Mouse (Mus musculus) liver, embryonic 13.5 days (tissue): ENCODE measurements at regions not wholly inside any gene's neighbourhood (a gene's known extent, or its start where the extent isn't known, plus 50 kb on each side); places are given as distances from the start of the nearest gene placed in this dataset.
A peak's percentile ranks its signal among the peaks of the same experiment; 100 is the strongest.

Source experiments
- ATAC-seq: fragments of 200-750 bp; cut with Nextera tagmentation; 2 replicates; pipeline ENCODE4 v1.8.0; 2017; ENCODE audit warnings: low read depth, mild to moderate bottlenecking, moderate number of reproducible peaks, moderate library complexity
- DNase-seq: peaks from one replicate; pipeline ENCODE4 v3.0.0; 2022
- H3K27ac ChIP-seq: fragments of 300-500 bp; sonication (generic); 2 replicates; pipeline ENCODE4 v1.5.1; 2015; ENCODE audit warnings: moderate library complexity, mild to moderate bottlenecking, inconsistent platforms
- H3K27me3 ChIP-seq: fragments of 300-500 bp; sonication (generic); 2 replicates; pipeline ENCODE4 v1.6.1; 2015; ENCODE audit warnings: mild to moderate bottlenecking, inconsistent platforms
- H3K36me3 ChIP-seq: fragments of 300-500 bp; sonication (generic); 2 replicates; pipeline ENCODE4 v1.6.1; 2015; ENCODE audit warnings: mild to moderate bottlenecking, inconsistent platforms
- H3K4me1 ChIP-seq: fragments of 300-500 bp; sonication (generic); replicated peaks from 2 replicates; pipeline ENCODE4 v1.6.1; 2015; ENCODE audit warnings: inconsistent platforms
- H3K4me2 ChIP-seq: fragments of 300-500 bp; sonication (generic); 2 replicates; pipeline ENCODE4 v1.6.1; 2015; ENCODE audit warnings: inconsistent platforms, mild to moderate bottlenecking, moderate library complexity
- H3K4me3 ChIP-seq: fragments of 300-500 bp; sonication (generic); replicated peaks from 2 replicates; pipeline ENCODE4 v1.5.1; 2015; ENCODE audit warnings: mild to moderate bottlenecking, inconsistent platforms
- H3K9ac ChIP-seq: fragments of 300-500 bp; sonication (generic); 2 replicates; pipeline ENCODE4 v1.6.1; 2015; ENCODE audit warnings: mild to moderate bottlenecking, inconsistent platforms
- H3K9me3 ChIP-seq: fragments of 300-500 bp; sonication (generic); replicated peaks from 2 replicates; pipeline ENCODE4 v1.6.1; 2016; ENCODE audit warnings: inconsistent platforms
- WGBS: fragments of 180-500 bp; shearing (Covaris S2); methylation state at CpG from one replicate; pipeline ENCODE4 v1.1.7; 2015; ENCODE audit not compliant: insufficient replicate concordance; 5-methylcytosine and 5-hydroxymethylcytosine counted together

DNA sequence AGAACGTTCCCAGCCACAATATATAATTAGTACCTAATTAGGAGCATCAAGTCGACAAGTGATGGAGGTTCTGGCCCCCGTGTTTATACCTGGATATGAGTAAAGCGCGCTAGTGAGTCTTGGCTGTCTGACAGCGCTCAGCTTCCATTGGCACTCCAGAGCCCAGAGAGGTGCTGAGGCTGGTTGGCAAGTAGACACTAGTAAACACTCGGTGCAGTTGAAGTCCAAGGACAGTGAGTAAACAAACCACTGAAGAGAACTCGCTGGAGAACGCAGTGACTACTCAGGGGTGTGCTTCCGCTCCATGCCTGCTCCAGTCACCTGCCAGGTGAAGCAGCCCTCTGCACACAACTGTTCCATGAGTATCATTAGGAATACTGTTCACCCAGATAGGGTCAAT lies 111.5 kb downstream of the Rpl36a-ps1 start:
- Histone ChIP-seq H3K4me3 (no peak overlapping the region), H3K9ac (no peak overlapping the region), H3K9me3 (no peaks in the 10 kb centered on the region), H3K27ac (no peak overlapping the region), H3K4me2 (no peak overlapping the region), H3K36me3 (no peaks in the 10 kb centered on the region), H3K4me1 (no peaks in the 10 kb centered on the region), H3K27me3 (no peaks in the 10 kb centered on the region)
- DNase-seq: no peak
- no peak for ATAC-seq
- WGBS: 84% methylated on average over 10 of the region's 10 CpGs

DNA sequence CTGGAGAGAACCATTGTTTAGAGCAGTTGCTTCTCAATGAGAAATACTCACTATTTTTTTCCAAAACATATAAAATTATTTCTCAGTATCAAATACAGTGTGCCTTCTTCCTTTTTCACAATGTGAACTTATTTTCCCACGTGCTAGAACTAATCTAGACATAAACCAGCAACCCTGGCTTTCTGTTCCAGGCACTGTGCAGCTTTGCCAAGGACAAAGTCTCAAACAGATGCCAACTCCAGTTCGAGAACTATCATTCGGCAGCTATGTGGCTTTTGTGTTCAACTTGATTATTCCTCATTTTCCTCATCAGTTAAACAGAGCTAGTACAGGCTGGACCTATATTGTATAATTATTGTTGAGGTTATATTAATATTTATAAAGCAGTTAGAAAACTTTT lies 116.2 kb downstream of the Rpl36a-ps1 start:
- H3K9ac ChIP-seq: no peak overlapping the region
- WGBS: 55% methylated on average over 3 of the region's 3 CpGs
- H3K9me3 ChIP-seq: no peaks in the 10 kb centered on the region
- no peaks in the 10 kb centered on the region for H3K36me3 ChIP-seq
- H3K27ac ChIP-seq: no peak overlapping the region
- DNase-seq (no peak), ATAC-seq (no peak)
- H3K27me3 ChIP-seq: no peaks in the 10 kb centered on the region
- H3K4me3 ChIP-seq: no peak overlapping the region
- no peaks in the 10 kb centered on the region for H3K4me1 ChIP-seq
- no peak overlapping the region for H3K4me2 ChIP-seq

DNA sequence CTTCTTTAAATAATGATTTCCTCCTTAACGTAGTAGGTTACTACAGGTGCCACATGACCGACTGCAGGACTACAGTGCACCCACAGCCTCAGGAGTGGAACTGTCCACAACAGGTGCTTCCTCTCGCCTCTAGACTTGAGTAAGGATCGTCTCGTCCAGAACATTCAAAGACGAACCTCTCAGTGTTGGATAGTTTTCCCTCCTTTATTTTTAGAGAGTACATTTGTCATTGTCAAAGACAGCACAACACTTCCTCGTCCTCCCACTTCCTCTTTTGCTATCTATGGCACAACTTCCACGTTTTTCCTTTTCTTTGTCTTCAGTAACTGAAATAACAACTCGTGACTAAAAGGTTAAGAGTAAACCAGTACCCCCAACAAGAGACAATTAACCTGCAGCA lies 120.7 kb downstream of the Rpl36a-ps1 start:
- Histone ChIP-seq H3K4me2 (no peak overlapping the region), H3K27me3 (no peaks in the 10 kb centered on the region), H3K36me3 (no peaks in the 10 kb centered on the region), H3K4me3 (no peak overlapping the region), H3K9ac (no peak overlapping the region), H3K4me1 (no peaks in the 10 kb centered on the region), H3K27ac (no peak overlapping the region), H3K9me3 (no peaks in the 10 kb centered on the region)
- DNase-seq (no peak), ATAC-seq (no peak)
- 11% methylated on average over 9 of the region's 9 CpGs for WGBS

DNA sequence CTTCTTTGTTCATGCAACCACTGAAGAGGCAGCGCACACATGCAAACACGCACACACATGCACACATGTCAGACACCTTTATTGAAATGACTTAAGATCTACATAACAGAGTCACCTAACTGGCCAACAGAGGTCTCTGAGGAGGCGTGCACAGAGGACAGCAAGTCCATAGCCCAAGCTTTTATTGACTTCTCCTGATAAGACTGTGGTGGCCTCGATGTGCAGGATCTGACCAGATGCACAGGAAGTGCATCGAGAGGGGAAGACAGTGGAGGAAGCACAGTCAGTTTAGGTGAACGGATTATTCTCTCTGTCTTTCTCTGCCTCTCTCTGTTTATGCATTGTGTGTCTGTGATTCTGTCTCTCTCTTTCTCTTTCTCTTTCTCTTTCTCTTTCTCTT lies 124.2 kb downstream of the Rpl36a-ps1 start:
- H3K4me2 ChIP-seq: peak overlapping the region; percentile 23
- 29% methylated on average over 6 of the region's 6 CpGs for WGBS

DNA sequence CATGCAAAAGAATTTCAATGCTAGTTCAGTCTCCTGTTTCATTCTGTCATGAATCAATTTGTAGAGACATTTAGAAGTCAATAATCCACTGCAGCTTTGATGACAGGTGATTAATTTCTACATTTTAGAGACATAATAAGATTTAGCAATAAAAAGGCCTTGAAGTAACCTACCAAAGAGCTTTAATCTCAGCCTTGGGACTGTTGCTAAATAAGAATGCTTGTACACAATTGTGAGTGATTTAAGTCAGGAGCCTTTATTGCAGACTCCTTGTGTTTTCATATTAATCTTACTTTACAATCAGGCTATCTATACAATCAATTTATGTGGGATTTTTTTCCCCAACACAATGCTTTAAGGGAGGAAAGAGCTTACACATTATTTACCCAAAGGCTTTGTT lies 127.2 kb downstream of the Rpl36a-ps1 start:
- no peaks in the 10 kb centered on the region for H3K36me3 ChIP-seq
- ATAC-seq: no peak

More for the DNA sequence above, 124.2 kb downstream of the Rpl36a-ps1 start:
- no peaks in the 10 kb centered on the region for H3K36me3 ChIP-seq
- no peaks in the 10 kb centered on the region for H3K9me3 ChIP-seq
- DNase-seq (no peak), ATAC-seq (0 out of 2 replicates have a peak, but pooled peaks have one; percentile 26)
- H3K27me3 ChIP-seq: no peaks in the 10 kb centered on the region
- no peaks in the 10 kb centered on the region for H3K4me1 ChIP-seq
- H3K27ac ChIP-seq: no peak overlapping the region
- no peak overlapping the region for H3K9ac ChIP-seq
- H3K4me3 ChIP-seq: no peak overlapping the region

DNA sequence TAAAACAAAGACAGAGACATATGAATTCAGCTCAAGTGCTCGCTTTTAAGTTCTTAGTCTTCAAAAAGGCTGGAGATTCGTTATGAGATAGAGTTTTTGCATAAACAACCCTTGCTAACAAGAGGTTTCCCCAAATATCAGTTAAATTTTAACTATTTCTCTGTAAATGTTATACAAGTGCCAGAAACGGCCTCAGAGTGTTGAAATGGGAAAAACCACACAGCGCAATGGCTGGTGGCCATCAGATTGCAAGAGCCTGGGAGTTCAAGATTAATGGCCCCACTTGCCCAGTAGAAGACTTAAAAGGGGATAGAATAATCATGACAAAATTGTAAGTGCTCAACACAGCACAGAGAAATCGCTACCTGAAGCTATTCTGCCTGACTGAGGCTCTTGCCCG lies 130.1 kb downstream of the Rpl36a-ps1 start:
- no peaks in the 10 kb centered on the region for H3K27me3 ChIP-seq
- no peak overlapping the region for H3K27ac ChIP-seq
- H3K36me3 ChIP-seq: no peaks in the 10 kb centered on the region
- ATAC-seq: no peak
- no peak for DNase-seq
- no peak overlapping the region for H3K4me3 ChIP-seq
- no peak overlapping the region for H3K9ac ChIP-seq
- H3K4me1 ChIP-seq: no peaks in the 10 kb centered on the region
- 65% methylated on average over 6 of the region's 6 CpGs for WGBS
- H3K4me2 ChIP-seq: no peak overlapping the region
- H3K9me3 ChIP-seq: no peaks in the 10 kb centered on the region

More for the DNA sequence above, 127.2 kb downstream of the Rpl36a-ps1 start:
- H3K27me3 ChIP-seq: no peaks in the 10 kb centered on the region
- H3K27ac ChIP-seq: no peak overlapping the region
- H3K9ac ChIP-seq: no peak overlapping the region
- no peaks in the 10 kb centered on the region for H3K4me1 ChIP-seq
- no peaks in the 10 kb centered on the region for H3K9me3 ChIP-seq
- H3K4me2 ChIP-seq: no peak overlapping the region
- no peak overlapping the region for H3K4me3 ChIP-seq
- no peak for DNase-seq

DNA sequence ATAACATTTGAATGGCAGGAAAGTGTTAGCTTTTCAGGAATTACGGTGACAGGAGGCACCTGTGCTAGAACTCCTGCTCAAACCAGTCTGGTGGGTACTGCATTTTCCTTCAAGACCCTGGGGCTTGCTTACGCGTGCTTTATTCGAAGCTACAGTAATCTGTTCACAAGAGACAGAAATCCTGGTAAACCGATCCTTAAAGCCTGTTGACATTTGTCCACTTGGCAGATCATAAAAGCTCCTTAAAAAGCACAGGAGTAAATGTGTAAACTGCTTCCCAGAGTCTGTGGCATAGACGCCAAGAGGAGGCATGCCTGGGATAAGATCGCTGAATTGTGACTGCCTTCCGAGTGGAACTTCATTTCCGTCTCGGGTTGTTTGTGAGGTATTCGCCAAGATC lies 130.5 kb downstream of the Rpl36a-ps1 start:
- ATAC-seq (no peak), DNase-seq (no peak)
- Histone ChIP-seq H3K27ac (no peak overlapping the region), H3K36me3 (no peaks in the 10 kb centered on the region), H3K27me3 (no peaks in the 10 kb centered on the region), H3K4me1 (no peaks in the 10 kb centered on the region), H3K4me3 (no peak overlapping the region), H3K9me3 (no peaks in the 10 kb centered on the region), H3K4me2 (no peak overlapping the region), H3K9ac (no peak overlapping the region)
- 85% methylated on average over 11 of the region's 11 CpGs for WGBS

DNA sequence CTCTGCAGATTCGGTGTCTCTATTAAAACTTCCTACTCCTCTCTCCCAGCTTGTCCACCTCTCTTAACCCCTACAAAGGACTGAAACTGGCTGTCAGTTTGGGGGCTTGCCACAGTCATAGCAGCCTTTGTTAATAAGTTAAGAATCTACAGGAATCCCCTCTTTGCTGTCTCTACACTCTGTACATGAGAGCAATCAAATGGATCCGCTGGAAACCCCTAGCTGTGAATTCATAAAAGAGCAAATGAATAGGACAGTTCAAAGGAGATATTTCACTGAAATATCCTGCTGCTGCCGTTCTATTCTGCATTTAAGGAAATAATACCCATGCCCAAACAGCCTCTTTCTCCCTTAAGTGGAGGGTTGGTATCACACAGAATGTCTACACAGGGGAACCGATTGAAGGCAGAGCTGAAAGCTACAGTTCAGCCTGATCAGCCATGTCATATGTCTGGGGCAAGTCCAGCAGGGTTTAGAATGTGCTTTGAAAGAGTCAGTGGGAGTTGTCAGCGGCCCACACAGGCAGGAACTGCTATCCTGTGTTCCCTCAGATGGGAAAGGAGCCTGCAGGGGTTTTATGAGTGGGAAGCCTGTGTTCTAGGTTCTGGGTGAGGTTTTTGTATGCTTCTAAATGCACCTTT lies 131.9 kb downstream of the Rpl36a-ps1 start:
- no peaks in the 10 kb centered on the region for H3K27me3 ChIP-seq
- WGBS: 64% methylated on average over 5 of the region's 5 CpGs
- H3K9ac ChIP-seq: no peak overlapping the region
- no peak for ATAC-seq
- no peak for DNase-seq
- H3K4me1 ChIP-seq: no peaks in the 10 kb centered on the region
- no peaks in the 10 kb centered on the region for H3K9me3 ChIP-seq
- H3K36me3 ChIP-seq: no peaks in the 10 kb centered on the region
- no peak overlapping the region for H3K4me2 ChIP-seq
- no peak overlapping the region for H3K27ac ChIP-seq
- no peak overlapping the region for H3K4me3 ChIP-seq

DNA sequence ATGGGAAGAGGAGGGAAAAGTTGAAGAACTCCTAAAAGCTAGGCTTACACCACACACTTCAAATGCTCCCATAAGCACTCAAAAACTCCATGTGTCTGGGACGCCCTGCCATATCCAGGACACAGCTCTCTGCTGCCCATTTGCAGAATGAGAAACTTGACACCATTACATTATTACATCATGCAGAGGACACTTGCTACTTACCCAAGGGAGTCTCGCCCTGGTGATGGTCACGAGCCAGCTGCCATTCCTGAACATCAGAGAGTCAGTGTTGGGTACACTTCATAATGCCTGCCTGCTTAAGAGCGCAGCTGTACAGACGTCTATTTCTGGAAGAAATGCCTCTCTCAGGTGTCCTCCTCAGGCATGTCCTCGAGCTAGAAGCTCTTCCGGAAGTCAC lies 135.3 kb downstream of the Rpl36a-ps1 start:
- Histone ChIP-seq H3K27ac (no peak overlapping the region), H3K36me3 (no peaks in the 10 kb centered on the region), H3K4me1 (no peaks in the 10 kb centered on the region), H3K27me3 (no peaks in the 10 kb centered on the region), H3K4me2 (no peak overlapping the region), H3K9me3 (no peaks in the 10 kb centered on the region), H3K9ac (no peak overlapping the region), H3K4me3 (no peak overlapping the region)
- ATAC-seq (no peak), DNase-seq (no peak)
- 61% methylated on average over 7 of the region's 7 CpGs for WGBS

DNA sequence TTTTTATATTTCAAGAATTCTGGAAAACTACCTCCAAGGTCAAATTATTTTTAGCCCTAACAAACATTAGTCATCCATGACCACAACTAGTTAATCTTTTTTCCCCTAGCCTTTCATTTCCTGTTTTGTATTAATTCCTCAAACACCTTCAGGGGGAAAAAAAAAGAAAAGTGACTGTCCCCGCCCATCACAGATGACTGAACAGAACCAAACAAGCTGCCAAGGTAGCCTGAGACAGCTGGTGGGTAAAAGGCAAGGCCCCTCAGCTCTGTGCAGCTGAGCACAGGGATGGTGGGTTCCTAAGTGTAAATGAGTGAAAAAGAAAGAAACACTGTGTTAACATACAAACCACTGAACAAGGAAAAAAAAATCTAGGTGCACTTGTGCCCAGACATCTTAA lies 145.6 kb downstream of the Rpl36a-ps1 start:
- Histone ChIP-seq H3K4me2 (no peak overlapping the region), H3K27ac (no peak overlapping the region), H3K4me1 (no peaks in the 10 kb centered on the region), H3K36me3 (no peaks in the 10 kb centered on the region), H3K9ac (no peak overlapping the region), H3K27me3 (no peaks in the 10 kb centered on the region), H3K4me3 (no peak overlapping the region), H3K9me3 (no peaks in the 10 kb centered on the region)
- 24% methylated on average over 1 of the region's 1 CpGs for WGBS
- no peak for ATAC-seq
- DNase-seq: no peak

DNA sequence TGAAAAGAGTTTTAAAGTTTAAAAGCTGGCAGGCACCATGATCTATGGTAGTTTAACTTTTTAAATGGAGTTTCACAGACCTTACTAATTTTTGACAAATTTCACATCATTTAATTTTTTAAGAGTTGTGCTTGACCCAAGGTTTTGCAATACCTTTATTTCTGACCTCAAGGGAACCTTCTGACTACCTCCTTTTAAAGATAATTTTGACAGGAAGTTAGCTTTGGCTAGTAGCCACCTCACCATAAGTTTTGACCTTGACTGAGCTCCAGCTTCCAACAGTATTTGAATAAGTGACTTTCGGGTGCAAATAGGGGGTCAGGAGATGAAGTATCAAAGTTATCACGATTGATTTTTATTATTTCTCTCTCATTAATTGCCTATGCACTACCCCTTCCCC lies 149.9 kb downstream of the Rpl36a-ps1 start:
- DNase-seq: no peak
- Histone ChIP-seq H3K4me2 (no peak overlapping the region), H3K4me1 (no peaks in the 10 kb centered on the region), H3K27ac (no peak overlapping the region), H3K4me3 (no peak overlapping the region), H3K9me3 (no peaks in the 10 kb centered on the region), H3K9ac (no peak overlapping the region), H3K36me3 (no peaks in the 10 kb centered on the region), H3K27me3 (no peaks in the 10 kb centered on the region)
- ATAC-seq: no peak
- WGBS: 53% methylated on average over 2 of the region's 2 CpGs

DNA sequence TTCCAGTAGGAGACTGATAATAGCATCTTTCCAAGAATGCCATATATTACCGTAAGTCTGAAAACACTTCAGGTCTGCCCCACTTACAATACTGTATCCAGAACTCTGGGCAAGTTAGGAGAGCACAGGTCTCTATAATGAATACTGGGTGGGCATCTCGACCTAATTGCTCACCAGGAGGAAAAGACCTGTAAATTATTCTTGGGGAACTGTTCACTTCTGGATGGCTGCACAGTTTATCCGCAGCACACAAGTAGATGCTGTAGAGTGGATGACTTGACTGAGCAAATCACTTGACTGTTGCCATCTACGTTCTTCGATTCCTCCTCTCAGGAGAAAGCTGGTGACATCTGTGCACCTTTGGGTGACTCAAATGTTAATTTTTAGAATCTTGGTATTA lies 159.8 kb downstream of the Rpl36a-ps1 start:
- WGBS: 72% methylated on average over 5 of the region's 5 CpGs
- no peak overlapping the region for H3K27ac ChIP-seq

More for the DNA sequence above, 159.8 kb downstream of the Rpl36a-ps1 start:
- no peak for ATAC-seq
- Histone ChIP-seq H3K9me3 (no peaks in the 10 kb centered on the region), H3K36me3 (no peaks in the 10 kb centered on the region), H3K4me1 (no peaks in the 10 kb centered on the region), H3K9ac (no peak overlapping the region), H3K4me3 (no peak overlapping the region), H3K27me3 (no peaks in the 10 kb centered on the region), H3K4me2 (no peak overlapping the region)
- DNase-seq: no peak
